Mouse (Mus musculus) MEL (cell line): ENCODE results near the gene Sbk3.

Source experiments
- CTCF ChIP-seq, 3 experiments: IDR thresholded peaks in 2 of 3; conservative IDR thresholded peaks in 1 of 3; 2 replicates each; pipeline ENCODE4 v1.5.1; 2011 to 2012; ENCODE audit warnings: low read length in 3 of 3, low read depth in 2 of 3, mild to moderate bottlenecking in 2 of 3, improper control_type of control experiment in 1 of 3, inconsistent platforms in 1 of 3, mixed read lengths in 1 of 3, moderate library complexity in 1 of 3; ENCODE audit not compliant: control insufficient read depth in 1 of 3, insufficient read depth in 1 of 3, poor library complexity in 1 of 3, severe bottlenecking in 1 of 3
- EP300 ChIP-seq, 2 experiments: IDR thresholded peaks; 2 replicates each; pipeline ENCODE4 v1.6.1; 2011; ENCODE audit warnings: improper control_type of control experiment in 2 of 2, low read length in 2 of 2, low read depth in 1 of 2, mild to moderate bottlenecking in 1 of 2
- ETS1 ChIP-seq: IDR thresholded peaks from 2 replicates; pipeline ENCODE4 v1.6.1; 2012; ENCODE audit warnings: low read depth, mild to moderate bottlenecking, inconsistent platforms, low read length, improper control_type of control experiment, moderate library complexity
- GABPA ChIP-seq: IDR thresholded peaks from 2 replicates; pipeline ENCODE4 v1.6.1; 2012; ENCODE audit warnings: low read depth, mild to moderate bottlenecking, inconsistent platforms, low read length, improper control_type of control experiment, moderate library complexity
- MAX ChIP-seq: IDR thresholded peaks from 2 replicates; pipeline ENCODE4 v1.6.1; 2011; ENCODE audit warnings: low read length, improper control_type of control experiment
- MAZ ChIP-seq: IDR thresholded peaks from 2 replicates; pipeline ENCODE4 v1.6.1; 2012; ENCODE audit warnings: low read depth, mild to moderate bottlenecking, inconsistent platforms, low read length, improper control_type of control experiment
- MEF2A ChIP-seq: IDR thresholded peaks from 2 replicates; pipeline ENCODE4 v1.6.1; 2014; ENCODE audit warnings: low read depth, mild to moderate bottlenecking, inconsistent platforms, low read length, improper control_type of control experiment; ENCODE audit not compliant: poor library complexity, insufficient replicate concordance, severe bottlenecking; ENCODE audit errors: extremely low read depth
- POLR2A ChIP-seq, 2 experiments: IDR thresholded peaks; 2 replicates each; pipeline ENCODE4 v1.6.1; 2011 to 2012; ENCODE audit warnings: low read length in 2 of 2, mild to moderate bottlenecking in 2 of 2, control low read depth in 1 of 2, improper control_type of control experiment in 1 of 2, low read depth in 1 of 2, moderate library complexity in 1 of 2; ENCODE audit not compliant: control insufficient read depth in 1 of 2, insufficient read depth in 1 of 2, poor library complexity in 1 of 2
- RAD21 ChIP-seq: IDR thresholded peaks from 2 replicates; pipeline ENCODE4 v1.6.1; 2011; ENCODE audit warnings: mild to moderate bottlenecking, low read depth, low read length, improper control_type of control experiment
- RCOR1 ChIP-seq: IDR thresholded peaks from 2 replicates; pipeline ENCODE4 v1.6.1; 2012; ENCODE audit warnings: low read depth, mild to moderate bottlenecking, inconsistent platforms, low read length, improper control_type of control experiment
- SMC3 ChIP-seq: IDR thresholded peaks from 2 replicates; pipeline ENCODE4 v1.6.1; 2011; ENCODE audit warnings: low read depth, low read length, improper control_type of control experiment
- TBP ChIP-seq: IDR thresholded peaks from 2 replicates; pipeline ENCODE4 v1.8.0; 2011; ENCODE audit warnings: low read depth, low read length, improper control_type of control experiment
- TCF12 ChIP-seq: IDR thresholded peaks from 2 replicates; pipeline ENCODE4 v1.6.1; 2014; ENCODE audit warnings: low read depth, mild to moderate bottlenecking, inconsistent platforms, low read length, improper control_type of control experiment, moderate library complexity
- ZC3H11A ChIP-seq: IDR thresholded peaks from 2 replicates; pipeline ENCODE4 v1.6.1; 2012; ENCODE audit warnings: low read depth, mild to moderate bottlenecking, inconsistent platforms, low read length, improper control_type of control experiment

- TF ChIP-seq ETS1 (no peak), MAZ (no peak), CTCF (IDR thresholded peaks at IDR 0.05 in 2 of 3, conservative IDR thresholded peaks at IDR 0.05 in 1 of 3; ENCODE audit: control insufficient read depth in 1 of 3, insufficient read depth in 1 of 3, low read depth in 2 of 3, low read length in 3 of 3, poor library complexity in 1 of 3, severe bottlenecking in 1 of 3) (no peak), POLR2A (IDR thresholded peaks at IDR 0.05; ENCODE audit: control insufficient read depth in 1 of 2, insufficient read depth in 1 of 2, low read depth in 1 of 2, low read length in 2 of 2, poor library complexity in 1 of 2) (no peak), MEF2A (no peak), EP300 (IDR thresholded peaks at IDR 0.05; ENCODE audit: low read depth in 1 of 2, low read length in 2 of 2) (no peak), TBP (no peak), GABPA (no peak), SMC3 (no peak), ZC3H11A (no peak), RCOR1 (no peak), MAX (no peak), RAD21 (no peak), TCF12 (no peak)
Measured at GRCm38 (mm10) chr7:4920496-4920895, 50.5 kb downstream of the Sbk3 start.
